Mouse (Mus musculus) fibroblast of lung, adult 2 months (primary cell): Measurements from ENCODE around the gene Col4a1.

Experiments used
- DNase-seq: peaks from one replicate; pipeline ENCODE4 v3.0.0-alpha.2; 2011; ENCODE audit warnings: low read depth

The Col4a1 gene

GRCm38 (mm10) chr8:11327722-11328417, 15.2 kb upstream of the Col4a1 start:
- DNase-seq: no peak

- no peak for DNase-seq
Observed at GRCm38 (mm10) chr8:11327298-11327697, 14.7 kb upstream of the Col4a1 start.

- no peak for DNase-seq
Observed at GRCm38 (mm10) chr8:11324801-11325395, 12.3 kb upstream of the Col4a1 start.

GRCm38 (mm10) chr8:11323681-11324080, 11.1 kb upstream of the Col4a1 start:
- no peak for DNase-seq

- DNase-seq: no peak
Observed at GRCm38 (mm10) chr8:11322724-11323585, 10.3 kb upstream of the Col4a1 start.

- DNase-seq: no peak
Observed at GRCm38 (mm10) chr8:11321841-11322240, 9.2 kb upstream of the Col4a1 start.

GRCm38 (mm10) chr8:11319405-11319804, 6.8 kb upstream of the Col4a1 start:
- no peak for DNase-seq

- no peak for DNase-seq
Observed at GRCm38 (mm10) chr8:11316118-11316517, 3.5 kb upstream of the Col4a1 start.

GRCm38 (mm10) chr8:11315179-11315943, 2.7 kb upstream of the Col4a1 start:
- DNase-seq: no peak

- DNase-seq: no peak
Observed at GRCm38 (mm10) chr8:11314613-11315012, 2.0 kb upstream of the Col4a1 start.

- no peak for DNase-seq
Observed at GRCm38 (mm10) chr8:11313176-11314111, 818 bp upstream of the Col4a1 start.

GRCm38 (mm10) chr8:11311681-11312348, 811 bp downstream of the Col4a1 start:
- DNase-seq: peak; percentile 56

- no peak for DNase-seq
Observed at GRCm38 (mm10) chr8:11310049-11310448, 2.6 kb downstream of the Col4a1 start.

GRCm38 (mm10) chr8:11309226-11309625, 3.4 kb downstream of the Col4a1 start:
- DNase-seq: no peak

- DNase-seq: no peak
Observed at GRCm38 (mm10) chr8:11308570-11308998, 4.0 kb downstream of the Col4a1 start.

- DNase-seq: no peak
Observed at GRCm38 (mm10) chr8:11307451-11307850, 5.2 kb downstream of the Col4a1 start.

GRCm38 (mm10) chr8:11305539-11305938, 7.1 kb downstream of the Col4a1 start:
- DNase-seq: no peak

GRCm38 (mm10) chr8:11304027-11304601, 8.5 kb downstream of the Col4a1 start:
- DNase-seq: no peak

GRCm38 (mm10) chr8:11300436-11300835, 12.2 kb downstream of the Col4a1 start:
- DNase-seq: no peak

- DNase-seq: no peak
Observed at GRCm38 (mm10) chr8:11299317-11299602, 13.4 kb downstream of the Col4a1 start.
